Mouse (Mus musculus) MEL (cell line): ENCODE measurements around the gene Cadm2. TPM values are rescaled to one million over a fixed set of nuclear protein-coding genes. Genes with fewer than 3 reads are reported as not detected.

ENCODE experiments used
- DNase-seq: peaks from one replicate; pipeline ENCODE4 v3.0.0; 2011; ENCODE audit warnings: low read depth, low spot score
- H3K27ac ChIP-seq: 2 replicates; pipeline ENCODE4 v1.5.1; 2012; ENCODE audit warnings: low read depth, mild to moderate bottlenecking, control low read depth, low read length, moderate library complexity; ENCODE audit not compliant: control insufficient read depth
- H3K27me3 ChIP-seq, 2 experiments: fragments of 150-350 bp in 1 of 2; sonication (generic) in 1 of 2; 2 replicates each; pipeline ENCODE4 v1.6.1; 2012; ENCODE audit warnings: low read length in 2 of 2, mild to moderate bottlenecking in 2 of 2, improper control_type of control experiment in 1 of 2, moderate library complexity in 1 of 2; ENCODE audit not compliant: insufficient read depth in 2 of 2, control insufficient read depth in 1 of 2
- H3K36me3 ChIP-seq, 2 experiments: 2 replicates each; pipeline ENCODE4 v1.6.1; 2012 to 2014; ENCODE audit warnings: low read length in 2 of 2, improper control_type of control experiment in 1 of 2, inconsistent platforms in 1 of 2, mild to moderate bottlenecking in 1 of 2; ENCODE audit not compliant: insufficient read depth in 2 of 2, control insufficient read depth in 1 of 2
- H3K4me1 ChIP-seq, 2 experiments: fragments of 150-350 bp in 1 of 2; sonication (generic) in 1 of 2; 2 replicates each; pipeline ENCODE4 v1.6.1; 2012; ENCODE audit warnings: low read length in 2 of 2, improper control_type of control experiment in 1 of 2, mild to moderate bottlenecking in 1 of 2; ENCODE audit not compliant: insufficient read depth in 2 of 2, control insufficient read depth in 1 of 2
- H3K4me3 ChIP-seq, 2 experiments: fragments of 150-350 bp in 1 of 2; sonication (generic) in 1 of 2; 2 replicates each; pipeline ENCODE4 v1.5.1; 2012; ENCODE audit warnings: low read depth in 2 of 2, low read length in 2 of 2, mild to moderate bottlenecking in 2 of 2, moderate library complexity in 2 of 2, control low read depth in 1 of 2, improper control_type of control experiment in 1 of 2; ENCODE audit not compliant: control insufficient read depth in 1 of 2, insufficient read depth in 1 of 2
- H3K79me2 ChIP-seq: 2 replicates; pipeline ENCODE4 v1.6.1; 2012; ENCODE audit warnings: mild to moderate bottlenecking, low read length, moderate library complexity; ENCODE audit not compliant: control insufficient read depth, poor library complexity, insufficient read depth
- H3K9ac ChIP-seq: 2 replicates; pipeline ENCODE4 v1.6.1; 2012; ENCODE audit warnings: low read depth, mild to moderate bottlenecking, control low read depth, low read length, moderate library complexity; ENCODE audit not compliant: control insufficient read depth, poor library complexity, severe bottlenecking
- H3K9me3 ChIP-seq: fragments of 150-350 bp; sonication (generic); replicated peaks from 2 replicates; pipeline ENCODE4 v1.6.1; 2012; ENCODE audit warnings: mild to moderate bottlenecking, low read length, improper control_type of control experiment, moderate library complexity; ENCODE audit not compliant: insufficient read depth
- BHLHE40 ChIP-seq: IDR thresholded peaks from 2 replicates; pipeline ENCODE4 v1.6.1; 2012; ENCODE audit warnings: low read depth, mild to moderate bottlenecking, inconsistent platforms, low read length, improper control_type of control experiment, borderline replicate concordance
- ELF1 ChIP-seq: IDR thresholded peaks from 2 replicates; pipeline ENCODE4 v1.6.1; 2014; ENCODE audit warnings: low read depth, mild to moderate bottlenecking, inconsistent platforms, low read length, improper control_type of control experiment, moderate library complexity
- EP300 ChIP-seq, 2 experiments: IDR thresholded peaks; 2 replicates each; pipeline ENCODE4 v1.6.1; 2011; ENCODE audit warnings: improper control_type of control experiment in 2 of 2, low read length in 2 of 2, low read depth in 1 of 2, mild to moderate bottlenecking in 1 of 2
- GATA1 ChIP-seq: IDR thresholded peaks from 2 replicates; pipeline ENCODE4 v1.6.1; 2011; ENCODE audit warnings: low read depth, low read length, improper control_type of control experiment
- JUND ChIP-seq: IDR thresholded peaks from 2 replicates; pipeline ENCODE4 v1.6.1; 2011; ENCODE audit warnings: low read depth, mild to moderate bottlenecking, improper control_type of control experiment, low read length
- MAFK ChIP-seq: IDR thresholded peaks from 2 replicates; pipeline ENCODE4 v1.6.1; 2011; ENCODE audit warnings: low read depth, mild to moderate bottlenecking, low read length, improper control_type of control experiment, borderline replicate concordance
- MAX ChIP-seq: IDR thresholded peaks from 2 replicates; pipeline ENCODE4 v1.6.1; 2011; ENCODE audit warnings: low read length, improper control_type of control experiment
- MXI1 ChIP-seq: IDR thresholded peaks from 2 replicates; pipeline ENCODE4 v1.6.1; 2011; ENCODE audit warnings: mild to moderate bottlenecking, low read depth, low read length, improper control_type of control experiment
- NELFE ChIP-seq: IDR thresholded peaks from 2 replicates; pipeline ENCODE4 v1.6.1; 2011; ENCODE audit warnings: low read depth, low read length, improper control_type of control experiment
- NRF1 ChIP-seq: IDR thresholded peaks from 2 replicates; pipeline ENCODE4 v1.6.1; 2014; ENCODE audit warnings: low read depth, mild to moderate bottlenecking, inconsistent platforms, low read length, improper control_type of control experiment, moderate library complexity; ENCODE audit not compliant: poor library complexity, insufficient read depth, severe bottlenecking
- POLR2AphosphoS5 ChIP-seq: IDR thresholded peaks from 2 replicates; pipeline ENCODE4 v1.6.1; 2012; ENCODE audit warnings: low read depth, borderline replicate concordance, mild to moderate bottlenecking, inconsistent platforms, low read length, moderate library complexity, mixed read lengths
- RAD21 ChIP-seq: IDR thresholded peaks from 2 replicates; pipeline ENCODE4 v1.6.1; 2011; ENCODE audit warnings: mild to moderate bottlenecking, low read depth, low read length, improper control_type of control experiment
- TAL1 ChIP-seq: IDR thresholded peaks from 2 replicates; pipeline ENCODE4 v1.6.1; 2012; ENCODE audit warnings: mild to moderate bottlenecking, inconsistent platforms, low read length, moderate library complexity, mixed read lengths
- TBP ChIP-seq: IDR thresholded peaks from 2 replicates; pipeline ENCODE4 v1.8.0; 2011; ENCODE audit warnings: low read depth, low read length, improper control_type of control experiment
- USF1 ChIP-seq: IDR thresholded peaks from 2 replicates; pipeline ENCODE4 v1.6.1; 2014; ENCODE audit warnings: low read depth, mild to moderate bottlenecking, inconsistent platforms, low read length, improper control_type of control experiment, moderate library complexity
- USF2 ChIP-seq, 2 experiments: IDR thresholded peaks; 2 replicates each; pipeline ENCODE4 v1.6.1; 2011 to 2012; ENCODE audit warnings: improper control_type of control experiment in 2 of 2, low read length in 2 of 2, borderline replicate concordance in 1 of 2, inconsistent platforms in 1 of 2, low read depth in 1 of 2, mild to moderate bottlenecking in 1 of 2; ENCODE audit not compliant: insufficient read depth in 1 of 2
- ZNF384 ChIP-seq: IDR thresholded peaks from 2 replicates; pipeline ENCODE4 v1.6.1; 2012; ENCODE audit warnings: low read depth, mild to moderate bottlenecking, inconsistent platforms, low read length, improper control_type of control experiment
- polyA plus RNA-seq, 2 experiments: library from polyadenylated mRNA; stranded (reverse) in 1 of 2; unstranded in 1 of 2; fragments of >175 nt in 1 of 2; fragments of >200 nt in 1 of 2; gene quantifications; 2 replicates each; pipeline versions ENCODE4 v1.2.1 to v1.2.4; 2012; ENCODE audit warnings: low replicate concordance in 2 of 2, low read depth in 1 of 2; ENCODE audit not compliant: insufficient read length in 2 of 2, insufficient read depth in 1 of 2, missing spikeins in 1 of 2
- total RNA-seq: library from RNA; depleted of rRNA; stranded (reverse); fragments of 300-350 nt; gene quantifications from 2 replicates; pipeline ENCODE4 v1.2.3, GENCODE M21; 2012

Gene Cadm2
- total and polyA plus RNA-seq, 3 experiments, result not detected

- H3K4me3 ChIP-seq, result no peak overlapping the region
- H3K9ac ChIP-seq, result no peak overlapping the region
- DNase-seq, result no peak
- H3K36me3 ChIP-seq, result no peaks in the 10 kb centered on the region
- H3K79me2 ChIP-seq, result no peaks in the 10 kb centered on the region
- no peaks in the 10 kb centered on the region for H3K9me3 ChIP-seq
- no peaks in the 10 kb centered on the region for H3K4me1 ChIP-seq
- H3K27ac ChIP-seq, result no peak overlapping the region
- no peaks in the 10 kb centered on the region for H3K27me3 ChIP-seq
- TF ChIP-seq MAFK (no peak), USF2 (IDR thresholded peaks at IDR 0.05; ENCODE audit: borderline replicate concordance in 1 of 2, insufficient read depth in 1 of 2, low read depth in 1 of 2, low read length in 2 of 2) (no peak), RAD21 (no peak), EP300 (IDR thresholded peaks at IDR 0.05; ENCODE audit: low read depth in 1 of 2, low read length in 2 of 2) (no peak), MXI1 (no peak), BHLHE40 (no peak), NELFE (no peak), USF1 (no peak)
Measured at GRCm38 (mm10) chr16:67575557-67575956, 45.2 kb downstream of the Cadm2 start.

GRCm38 (mm10) chr16:67526992-67527391 lies 93.7 kb downstream of the Cadm2 start:
- Histone ChIP-seq H3K9me3 (no peaks in the 10 kb centered on the region), H3K79me2 (no peaks in the 10 kb centered on the region), H3K9ac (no peak overlapping the region), H3K27ac (no peak overlapping the region), H3K36me3 (no peaks in the 10 kb centered on the region), H3K4me1 (no peaks in the 10 kb centered on the region), H3K4me3 (no peak overlapping the region), H3K27me3 (no peaks in the 10 kb centered on the region)
- TF ChIP-seq JUND (no peak), TBP (no peak), GATA1 (no peak), EP300 (IDR thresholded peaks at IDR 0.05; ENCODE audit: low read depth in 1 of 2, low read length in 2 of 2) (no peak), TAL1 (no peak), ELF1 (no peak)
- no peak for DNase-seq

DNA sequence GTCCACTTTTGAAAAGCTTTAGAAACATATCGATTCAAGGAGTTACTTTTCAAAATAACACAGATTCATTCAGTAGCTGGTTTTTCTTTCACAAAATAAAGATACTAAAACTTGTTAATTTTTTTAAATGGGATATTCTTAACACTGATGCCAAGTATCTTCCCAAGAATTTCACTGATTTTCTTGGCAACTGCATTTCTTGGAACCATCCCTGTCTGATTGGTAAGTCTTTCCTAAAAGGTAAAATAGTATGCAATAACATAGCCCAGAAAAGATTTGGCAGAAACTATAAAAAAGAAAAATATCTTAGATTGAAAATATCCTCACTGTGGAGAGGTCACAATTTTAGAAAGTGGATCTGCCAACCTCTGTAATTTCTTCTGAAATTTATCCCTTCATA lies 95.8 kb downstream of the Cadm2 start:
- H3K36me3 ChIP-seq, result no peaks in the 10 kb centered on the region
- TF ChIP-seq NRF1 (no peak), ZNF384 (no peak), RAD21 (no peak), MAX (no peak), NELFE (no peak), POLR2AphosphoS5 (no peak), MXI1 (no peak)
- H3K4me3 ChIP-seq, result no peak overlapping the region
- no peaks in the 10 kb centered on the region for H3K4me1 ChIP-seq
- H3K9ac ChIP-seq, result no peak overlapping the region
- DNase-seq, result no peak
- no peak overlapping the region for H3K27ac ChIP-seq
- H3K9me3 ChIP-seq, result no peaks in the 10 kb centered on the region
- no peaks in the 10 kb centered on the region for H3K27me3 ChIP-seq
- H3K79me2 ChIP-seq, result no peaks in the 10 kb centered on the region
